Mouse (Mus musculus) kidney, adult 18-20 months (tissue): ENCODE data around the gene Cntn5.

Source experiments
- DNase-seq: peaks from one replicate; pipeline ENCODE4 v3.0.0; 2021

Cntn5 gene

GRCm38 (mm10) chr9:10400099-10400498 is 504.5 kb downstream of the Cntn5 start:
- DNase-seq = no peak

DNA sequence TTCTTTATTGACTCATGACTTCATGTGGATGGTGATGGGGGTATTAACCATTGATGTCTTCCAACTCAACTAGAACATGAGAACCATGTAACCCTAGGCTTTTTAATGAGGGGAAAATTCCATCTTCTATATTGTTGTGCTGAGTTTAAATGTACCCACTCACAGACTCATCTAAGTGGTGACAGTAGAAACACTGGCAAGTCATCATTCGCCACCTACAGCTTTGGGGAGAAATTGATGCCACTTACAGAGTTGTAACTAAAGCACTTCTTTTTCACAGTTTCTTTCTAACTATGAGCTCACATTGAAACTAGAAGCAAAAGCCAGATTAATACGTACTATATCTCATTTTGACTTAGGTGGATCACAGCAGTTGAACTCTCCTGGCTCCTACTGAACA is 514.7 kb downstream of the Cntn5 start:
- DNase-seq = no peak

GRCm38 (mm10) chr9:10384455-10384854 is 520.1 kb downstream of the Cntn5 start:
- no peak for DNase-seq

DNA sequence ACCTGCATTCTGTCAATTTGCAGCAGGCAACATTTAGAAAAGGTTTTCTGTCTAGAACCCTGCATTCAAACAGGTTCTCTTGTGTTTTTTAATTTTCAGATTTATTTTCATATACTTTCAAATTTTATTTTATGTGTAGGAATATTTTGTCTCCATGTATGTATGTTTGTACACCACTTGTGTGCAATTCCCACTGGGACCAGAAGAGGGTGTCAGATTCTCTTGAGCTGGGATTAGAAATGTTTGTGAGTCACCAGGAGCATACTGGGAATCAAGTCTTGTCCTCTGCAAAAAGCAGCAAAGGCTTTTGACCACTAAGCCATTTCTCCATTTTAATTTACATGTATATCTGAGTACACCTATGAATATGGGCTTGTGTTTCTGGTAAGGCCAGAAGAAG is 521.4 kb downstream of the Cntn5 start:
- DNase-seq = no peak

- no peak for DNase-seq
Measured at GRCm38 (mm10) chr9:10381701-10382100, 522.9 kb downstream of the Cntn5 start.

- DNase-seq = no peak
Measured at GRCm38 (mm10) chr9:10376261-10376660, 528.3 kb downstream of the Cntn5 start.

DNA sequence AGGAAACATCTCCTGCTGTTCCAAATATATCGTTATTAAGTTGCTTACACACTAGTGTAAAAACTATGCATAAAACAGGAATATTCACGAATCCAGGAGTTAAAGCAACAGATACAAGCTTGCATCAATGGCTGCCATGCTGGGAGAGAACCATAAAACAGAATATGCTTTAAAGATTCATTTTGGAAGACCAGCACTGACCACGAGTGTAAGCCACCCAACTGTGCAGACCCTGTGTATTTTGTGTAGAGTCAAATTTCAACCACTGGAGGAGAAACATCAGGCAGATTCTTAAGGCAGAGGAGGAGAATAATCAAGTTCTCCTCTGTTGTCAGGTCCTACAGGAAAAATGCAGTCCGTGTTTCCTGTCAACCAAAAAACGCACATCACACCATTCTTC is 535.6 kb downstream of the Cntn5 start:
- DNase-seq = no peak

GRCm38 (mm10) chr9:10368410-10368809 is 536.2 kb downstream of the Cntn5 start:
- DNase-seq = no peak

GRCm38 (mm10) chr9:10366246-10366955 is 538.2 kb downstream of the Cntn5 start:
- no peak for DNase-seq

DNA sequence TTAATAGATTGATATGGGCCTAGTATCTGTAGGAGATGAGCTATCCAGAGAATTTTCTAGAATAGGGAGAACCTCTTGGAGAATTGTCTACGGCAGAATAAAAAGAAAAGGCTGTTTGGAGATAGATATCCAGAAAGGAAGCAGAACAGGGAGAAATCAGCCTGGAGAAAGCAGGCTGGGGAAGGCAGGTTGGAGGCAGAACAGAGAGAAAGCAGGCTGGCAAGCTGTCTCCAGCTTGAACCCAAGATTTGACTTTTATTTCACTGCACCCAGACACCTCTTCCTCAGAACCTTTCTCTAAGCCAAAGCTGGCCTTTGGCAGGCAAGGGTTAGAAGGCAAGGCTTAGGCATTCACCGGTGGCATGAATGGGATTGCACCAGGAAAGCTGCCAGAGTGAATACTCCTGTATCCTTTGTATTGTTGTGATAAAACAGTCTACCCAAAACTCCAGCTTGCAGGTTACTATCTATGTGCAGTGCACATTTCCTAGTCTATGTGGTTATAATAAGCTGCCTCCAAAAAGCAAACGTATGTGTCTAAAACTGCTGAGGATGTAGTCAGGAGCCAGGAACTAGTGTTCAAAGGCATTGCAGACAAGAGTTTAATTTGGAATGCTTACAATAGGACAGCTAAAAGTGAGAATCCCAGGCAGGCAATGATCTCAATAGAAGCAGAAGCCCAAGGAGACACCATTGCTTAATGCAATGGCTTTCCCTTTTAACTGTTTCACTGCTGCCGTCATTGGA is 553.5 kb downstream of the Cntn5 start:
- DNase-seq = no peak

GRCm38 (mm10) chr9:10348741-10349140 is 555.8 kb downstream of the Cntn5 start:
- DNase-seq = no peak

- DNase-seq = no peak
Measured at GRCm38 (mm10) chr9:10348222-10348621, 556.4 kb downstream of the Cntn5 start.

DNA sequence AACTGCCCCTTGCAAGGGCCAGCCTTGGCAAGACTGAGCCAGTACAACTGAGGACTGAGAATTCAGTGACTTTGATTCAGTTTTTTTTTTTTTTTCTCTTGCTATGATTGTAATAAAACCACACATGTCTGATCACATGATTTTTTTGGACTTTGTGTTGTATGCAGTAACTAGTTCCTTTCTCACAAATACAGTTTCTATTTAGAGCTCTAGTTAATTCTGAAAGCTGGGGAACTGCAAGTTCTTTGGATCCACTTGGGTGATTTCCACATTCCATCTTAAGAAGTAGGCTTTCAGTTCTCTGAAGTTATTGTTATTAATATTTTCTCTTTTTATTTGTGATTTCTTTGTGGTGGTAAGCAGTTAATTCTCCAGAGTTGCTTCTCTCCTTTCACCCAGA is 563.8 kb downstream of the Cntn5 start:
- DNase-seq = no peak

DNA sequence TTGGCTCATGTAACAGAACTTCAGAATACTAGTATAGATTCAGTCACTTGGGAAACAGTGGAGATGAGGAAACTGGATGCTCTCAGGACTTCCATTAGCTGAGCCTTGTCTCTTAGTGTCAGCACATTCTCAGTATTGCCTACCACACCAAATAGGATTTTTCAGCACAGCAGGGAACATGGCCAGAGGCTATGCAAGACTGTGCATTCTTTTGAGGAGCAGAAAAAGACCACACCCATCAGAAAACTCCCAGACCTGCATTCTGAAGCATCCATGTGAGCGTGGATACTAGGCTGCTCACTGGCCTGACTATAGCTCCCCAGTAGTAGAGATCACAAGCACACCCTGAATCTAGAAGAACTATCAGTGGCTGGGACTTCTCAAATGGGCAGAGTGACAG is 564.9 kb downstream of the Cntn5 start:
- no peak for DNase-seq

DNA sequence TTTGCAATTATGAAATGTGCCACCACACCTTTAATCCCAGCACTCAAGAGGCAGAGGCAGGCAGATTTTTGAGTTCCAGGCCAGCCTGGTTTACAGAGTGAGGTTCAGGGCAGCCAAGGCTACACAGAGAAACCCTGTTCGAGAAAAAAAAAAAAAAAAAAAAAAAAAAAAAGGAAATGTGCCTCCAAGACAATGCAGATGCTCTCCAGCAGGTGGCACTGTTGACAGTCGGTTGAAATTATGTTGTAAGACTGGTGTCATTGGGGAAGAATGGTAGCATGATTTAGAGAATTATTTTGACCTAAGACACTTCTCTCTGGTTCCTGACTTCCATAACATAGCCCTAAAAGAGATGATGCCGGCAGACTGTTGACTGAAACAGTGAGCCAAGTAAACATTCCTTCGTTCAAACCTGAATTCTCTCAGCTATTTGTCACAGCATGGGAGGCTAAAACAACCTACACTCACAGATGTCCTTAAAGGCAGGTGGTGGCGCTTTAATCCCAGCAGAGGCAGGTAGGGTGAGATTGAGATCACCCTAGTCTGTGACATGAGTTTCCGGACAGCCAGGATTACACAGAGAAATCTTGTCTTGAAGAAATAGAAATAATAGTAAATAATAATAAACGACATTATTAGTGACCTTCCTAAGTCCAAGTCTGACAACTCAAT is 579.7 kb downstream of the Cntn5 start:
- peak; percentile 34 for DNase-seq

- no peak for DNase-seq
Measured at GRCm38 (mm10) chr9:10269342-10269741, 635.2 kb downstream of the Cntn5 start.

DNA sequence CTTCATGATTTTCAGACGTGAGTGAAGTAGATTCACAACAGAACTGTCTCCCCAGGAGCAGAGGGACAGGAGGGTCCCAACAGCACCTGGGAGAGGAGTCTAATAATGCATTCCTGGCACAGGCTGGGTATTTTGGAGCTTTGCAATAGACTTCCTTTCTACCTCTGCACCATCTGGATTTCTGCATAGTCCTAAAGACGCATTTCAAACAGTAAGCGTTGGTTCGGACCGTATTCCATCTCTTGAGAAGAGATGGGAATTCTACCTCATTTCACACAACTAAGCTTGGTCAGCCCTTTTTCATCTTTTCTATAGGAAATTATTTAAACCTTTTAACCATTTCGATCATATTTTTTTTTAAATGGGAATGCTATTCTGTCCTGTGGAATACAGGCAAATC is 635.7 kb downstream of the Cntn5 start:
- DNase-seq = no peak

GRCm38 (mm10) chr9:10265616-10266015 is 639.0 kb downstream of the Cntn5 start:
- DNase-seq = no peak

DNA sequence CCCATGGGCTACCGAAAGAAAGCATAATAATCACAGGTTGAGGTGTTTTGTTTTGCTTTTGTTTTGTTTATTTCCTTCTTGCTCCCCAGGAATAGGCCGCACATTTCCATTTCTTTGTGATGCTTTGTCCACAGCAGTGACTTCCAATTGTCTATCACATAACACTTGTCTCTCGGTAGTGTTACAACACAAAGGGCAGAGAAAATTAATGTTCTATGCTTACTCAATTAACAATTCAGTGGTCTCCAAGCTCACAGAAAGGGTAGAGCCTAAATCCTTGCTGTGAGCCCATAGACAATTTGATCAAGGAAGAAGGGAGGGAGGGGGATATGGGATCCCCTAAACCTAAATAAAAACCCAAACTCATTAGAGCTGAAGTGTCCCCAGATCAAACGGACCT is 671.2 kb downstream of the Cntn5 start:
- no peak for DNase-seq

GRCm38 (mm10) chr9:10232066-10232465 is 672.5 kb downstream of the Cntn5 start:
- DNase-seq = no peak

- DNase-seq = no peak
Measured at GRCm38 (mm10) chr9:10230973-10231372, 673.6 kb downstream of the Cntn5 start.

DNA sequence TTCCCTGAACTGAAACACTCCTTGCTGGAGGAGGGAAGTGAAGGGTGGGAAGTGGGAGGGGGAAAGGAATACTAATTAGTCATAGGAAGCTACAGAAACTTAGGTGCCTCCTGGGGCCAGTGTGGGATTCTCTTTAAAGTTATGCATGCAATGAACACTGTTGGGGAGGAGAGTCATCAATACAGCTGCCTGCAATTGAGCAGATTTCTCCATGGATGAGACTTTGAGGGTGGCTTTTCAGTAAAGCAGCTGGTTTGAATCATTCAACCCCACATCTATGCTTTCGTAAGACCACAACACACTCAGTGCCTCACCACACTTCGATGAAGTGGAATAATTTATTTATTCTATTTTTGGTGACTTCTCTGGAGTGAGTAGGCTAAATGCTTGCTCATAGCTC is 674.9 kb downstream of the Cntn5 start:
- no peak for DNase-seq

GRCm38 (mm10) chr9:10226013-10226412 is 678.6 kb downstream of the Cntn5 start:
- no peak for DNase-seq

DNA sequence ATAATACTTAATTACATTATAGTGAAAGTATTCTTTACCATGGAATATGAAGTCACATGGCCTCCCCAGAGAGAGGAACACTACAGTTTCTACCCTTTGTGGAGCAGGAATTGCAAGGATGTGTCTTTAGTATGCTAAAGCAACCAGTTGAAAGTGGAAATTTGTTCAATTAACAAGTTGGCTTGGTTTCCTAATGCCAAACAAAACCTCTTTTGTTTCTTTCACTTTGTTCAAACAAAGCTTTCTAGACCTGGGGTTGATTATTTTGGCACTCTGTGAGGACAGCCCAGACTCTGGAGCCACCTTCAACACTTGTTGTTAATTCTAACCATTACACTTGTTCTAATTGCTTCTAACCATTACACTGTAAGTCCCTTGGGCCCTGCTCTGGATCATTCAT is 718.5 kb downstream of the Cntn5 start:
- no peak for DNase-seq
